Mouse (Mus musculus) lung, postnatal 25 days (tissue): ENCODE results near the gene 2700049A03Rik.

ENCODE experiments used
- DNase-seq: peaks from one replicate; pipeline ENCODE4 v3.0.0; 2022; ENCODE audit warnings: low spot score

The 2700049A03Rik gene

DNA sequence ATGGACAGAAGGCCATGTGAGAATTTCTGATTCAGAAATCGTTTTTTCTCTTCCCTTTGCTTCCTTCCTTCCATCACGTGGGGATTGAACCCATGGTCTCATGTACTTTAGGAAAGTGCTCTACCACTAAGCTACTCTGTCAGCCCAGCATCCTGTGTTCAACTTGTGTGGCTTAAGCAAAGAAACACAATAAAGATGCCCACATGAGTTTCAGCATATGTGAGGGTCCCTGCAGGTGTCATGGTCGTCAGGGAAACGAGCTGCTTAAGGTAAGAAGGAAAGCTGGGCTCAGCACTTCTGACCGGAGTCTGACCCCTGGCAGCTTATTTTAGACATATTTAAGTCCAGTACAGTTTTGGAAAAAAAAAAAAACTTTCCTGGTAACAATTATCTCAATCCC, 134.5 kb downstream of the 2700049A03Rik start:
- no peak for DNase-seq

GRCm38 (mm10) chr12:71274519-71275237, 138.0 kb downstream of the 2700049A03Rik start:
- no peak for DNase-seq

DNA sequence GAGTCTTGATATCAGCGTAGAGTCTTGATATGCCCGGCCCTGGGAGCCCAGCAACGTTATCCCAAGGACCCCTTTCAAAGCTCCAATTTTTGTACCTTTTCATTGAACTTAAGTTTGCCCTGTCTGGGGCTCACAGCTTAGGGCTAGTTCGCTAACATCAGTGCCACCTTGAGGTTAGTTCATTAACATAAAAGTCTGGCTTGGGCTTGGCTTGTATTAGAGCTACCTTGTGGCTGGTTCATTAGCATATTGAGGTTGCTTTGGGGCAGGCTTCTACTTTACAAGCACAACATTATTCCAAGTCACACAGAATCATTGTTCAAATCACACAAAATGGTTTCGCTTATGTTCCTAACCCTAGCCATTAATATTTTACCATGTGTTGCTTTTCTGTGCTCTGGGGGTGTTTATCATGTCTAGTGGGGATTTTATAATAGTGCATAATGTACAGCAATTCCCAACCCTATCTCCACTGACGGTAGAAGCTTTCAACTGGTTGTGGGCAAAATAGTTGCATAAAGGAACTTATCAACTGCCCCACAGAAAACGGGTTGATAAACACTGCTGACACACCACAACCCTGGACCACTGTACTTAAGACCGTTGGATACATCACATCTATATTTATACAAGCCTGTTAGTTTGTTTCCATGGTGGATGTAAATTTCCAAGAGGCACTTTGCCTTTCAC, 139.4 kb downstream of the 2700049A03Rik start:
- DNase-seq, result no peak

GRCm38 (mm10) chr12:71279521-71280262, 143.0 kb downstream of the 2700049A03Rik start:
- no peak for DNase-seq

DNA sequence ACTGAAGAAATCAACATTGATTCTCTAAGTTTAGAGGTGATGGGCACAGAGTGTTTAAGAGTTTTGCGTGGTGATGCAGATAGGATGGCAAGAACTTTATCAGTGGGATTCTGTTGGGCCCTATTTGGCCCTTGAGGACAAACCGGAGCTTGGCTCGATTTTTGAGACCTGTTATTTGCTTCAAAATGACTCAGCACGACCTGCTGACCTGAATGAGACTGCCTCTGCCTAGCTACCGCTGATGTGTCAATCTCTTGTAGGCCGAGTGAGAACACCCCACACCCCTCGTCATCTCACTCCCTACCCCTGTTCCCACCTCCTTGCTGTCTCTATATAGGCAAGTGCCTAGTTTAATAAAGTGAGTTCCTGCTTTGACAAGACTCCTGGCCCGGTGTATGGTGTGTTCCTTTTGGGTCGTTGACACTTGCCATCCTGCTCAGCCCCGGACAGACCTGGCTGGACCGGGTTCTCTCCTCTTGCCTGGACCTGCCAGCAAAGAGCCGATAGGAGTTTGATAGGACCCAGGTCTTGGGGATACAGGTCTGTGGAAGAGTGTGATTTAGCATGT, 144.6 kb downstream of the 2700049A03Rik start:
- no peak for DNase-seq

- DNase-seq, result no peak
Measured at GRCm38 (mm10) chr12:71285399-71285798, 148.8 kb downstream of the 2700049A03Rik start.

DNA sequence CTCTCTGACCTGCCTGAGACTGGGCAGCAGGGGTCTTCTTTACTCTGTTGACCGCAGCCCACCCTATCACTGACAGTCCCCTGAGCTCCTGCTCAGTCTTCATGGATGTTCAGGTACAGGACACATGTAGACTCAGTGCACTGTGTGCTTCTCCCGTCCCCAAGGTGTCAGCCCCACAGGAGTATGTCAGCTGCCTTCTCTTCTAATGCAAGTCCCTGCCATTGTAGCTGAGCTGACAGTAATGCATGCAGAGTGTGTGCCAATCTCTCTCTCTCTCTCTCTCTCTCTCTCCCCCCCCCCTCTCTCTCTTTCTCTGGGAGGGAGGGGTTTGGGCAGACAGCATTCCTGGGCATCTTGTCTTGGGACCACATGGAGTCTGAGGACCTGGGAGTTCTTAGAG, 153.8 kb downstream of the 2700049A03Rik start:
- DNase-seq, result no peak
